Mouse (Mus musculus) testis, adult 2 months (tissue): ENCODE data around the gene Abcd2.

ENCODE experiments used
- CTCF ChIP-seq: fragments of 200-500 bp; IDR thresholded peaks from 2 replicates; pipeline ENCODE4 v1.5.1; 2012; ENCODE audit warnings: low read depth, mild to moderate bottlenecking, inconsistent platforms, low read length, moderate library complexity; ENCODE audit not compliant: control insufficient read depth, insufficient read depth, insufficient replicate concordance
- POLR2A ChIP-seq: fragments of 200-500 bp; IDR thresholded peaks from 2 replicates; pipeline ENCODE4 v1.6.1; 2012; ENCODE audit warnings: low read depth, mild to moderate bottlenecking, inconsistent platforms, low read length, moderate library complexity; ENCODE audit not compliant: control insufficient read depth

DNA sequence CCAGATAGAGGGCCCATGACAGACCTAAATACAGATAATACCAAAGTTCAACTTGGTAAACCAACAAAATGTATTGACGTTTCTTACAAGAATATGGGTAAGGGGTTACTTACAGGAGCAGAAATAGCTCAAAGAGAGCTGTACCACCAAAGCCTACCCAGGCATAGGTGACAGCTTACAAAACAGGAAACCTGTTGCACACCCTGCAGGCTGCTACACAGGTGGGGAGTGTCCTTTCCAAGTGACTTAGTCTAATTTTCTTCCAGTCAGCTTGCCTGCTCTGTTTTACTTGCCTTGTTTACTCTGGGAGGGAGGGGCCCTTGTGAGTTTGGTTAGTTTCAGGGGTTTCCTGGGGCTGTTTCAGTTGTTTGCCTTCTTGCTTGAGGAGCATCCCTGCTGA lies 9.2 kb upstream of the Abcd2 start:
- TF ChIP-seq POLR2A = no peak
- no peak for TF ChIP-seq CTCF
